In the genomic region with DNA sequence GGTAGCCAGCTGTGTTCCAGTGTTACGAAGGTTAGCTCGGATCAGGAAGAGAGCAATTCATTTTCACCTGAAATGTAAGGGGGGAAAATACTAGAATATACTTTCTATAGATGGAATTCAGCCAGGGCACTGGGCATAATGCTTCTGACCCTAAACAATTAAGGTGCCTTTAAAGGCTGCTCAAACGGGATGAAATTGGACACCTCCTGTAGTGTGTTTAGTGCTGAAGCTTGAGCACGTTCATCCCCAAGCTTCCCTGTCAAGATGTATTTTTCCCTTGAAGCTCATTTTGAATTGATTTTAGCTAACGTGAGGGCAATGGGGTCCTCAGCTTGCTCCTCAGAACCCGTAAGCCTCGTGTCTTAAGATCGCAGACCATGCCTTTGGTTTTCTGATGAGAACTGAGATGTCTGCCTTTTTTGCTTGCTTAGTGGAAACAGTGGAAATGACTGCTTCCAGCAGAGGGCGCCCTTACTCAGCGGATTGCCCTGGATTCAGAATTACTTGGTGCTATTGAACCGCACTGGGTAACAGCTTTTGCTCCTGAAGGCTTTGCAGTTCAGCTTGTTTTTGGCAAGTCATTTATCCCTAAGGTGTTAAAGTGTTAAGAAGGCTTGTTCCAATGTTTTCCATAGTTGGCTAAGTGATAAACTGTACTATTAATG, we compare ENCODE assay signal across 8 mouse cellular contexts.
DNase-seq lines count a peak whose midpoint lies in the region; ATAC-seq lines count a peak whose summit lies in the region.

No protein-coding gene starts in this region.

- no peak overlapping the region for H3K4me3 ChIP-seq in intestine, embryonic 14.5 days (ENCODE audit: low read depth, low read length)
- no peak overlapping the region for H3K4me3 ChIP-seq in intestine, embryonic 15.5 days (replicated peaks)
- no peak overlapping the region for H3K4me3 ChIP-seq in kidney, embryonic 14.5 days (ENCODE audit: low read length)
- H3K4me3 ChIP-seq in limb, embryonic 13.5 days = no peak overlapping the region
- H3K4me3 ChIP-seq in stomach, embryonic 16.5 days (replicated peaks; ENCODE audit: low read length) = no peak overlapping the region

- DNase-seq in intestine, embryonic 14.5 days (ENCODE audit: low spot score) = peak; percentile 92
- peak; percentile 91 for DNase-seq in embryo, embryonic 10 days (ENCODE audit: low spot score)
- peak; percentile 9 for DNase-seq in gastrocnemius, postnatal 25 days
- peak; percentile 1 to 35 for DNase-seq in natural killer cell, adult 2 months (ENCODE audit: low spot score in 2 of 2)

- H3K9ac ChIP-seq in intestine, embryonic 14.5 days (ENCODE audit: low read length) = no peak overlapping the region
- H3K9ac ChIP-seq in intestine, embryonic 15.5 days = no peak overlapping the region
- H3K9ac ChIP-seq in kidney, embryonic 14.5 days (ENCODE audit: low read depth, low read length) = no peak overlapping the region
- no peak overlapping the region for H3K9ac ChIP-seq in limb, embryonic 13.5 days
- H3K9ac ChIP-seq in stomach, embryonic 16.5 days (ENCODE audit: low read length) = no peak overlapping the region

- no peak overlapping the region for H3K27ac ChIP-seq in intestine, embryonic 14.5 days (ENCODE audit: low read depth)
- H3K27ac ChIP-seq in intestine, embryonic 15.5 days = no peak overlapping the region
- no peak overlapping the region for H3K27ac ChIP-seq in kidney, embryonic 14.5 days (ENCODE audit: low read depth, low read length)
- H3K27ac ChIP-seq in limb, embryonic 13.5 days = no peak overlapping the region
- H3K27ac ChIP-seq in stomach, embryonic 16.5 days (ENCODE audit: low read length) = no peak overlapping the region

- H3K4me1 ChIP-seq in intestine, embryonic 14.5 days (replicated peaks; ENCODE audit: control insufficient read depth, insufficient read depth, low read length) = no peaks in the 10 kb centered on the region
- no peaks in the 10 kb centered on the region for H3K4me1 ChIP-seq in intestine, embryonic 15.5 days (replicated peaks)
- H3K4me1 ChIP-seq in kidney, embryonic 14.5 days (ENCODE audit: control insufficient read depth, insufficient read depth, low read length) = no peaks in the 10 kb centered on the region
- H3K4me1 ChIP-seq in limb, embryonic 13.5 days = 0 out of 2 replicates have a peak, but pooled peaks cover 6% of the 10 kb centered on the region
- no peaks in the 10 kb centered on the region for H3K4me1 ChIP-seq in stomach, embryonic 16.5 days (ENCODE audit: control insufficient read depth, insufficient read depth, low read length)

- H3K4me2 ChIP-seq in intestine, embryonic 14.5 days (ENCODE audit: low read length) = no peak overlapping the region
- no peak overlapping the region for H3K4me2 ChIP-seq in intestine, embryonic 15.5 days (replicated peaks)
- H3K4me2 ChIP-seq in kidney, embryonic 14.5 days (replicated peaks; ENCODE audit: low read depth, low read length) = 0 out of 2 replicates have a peak overlapping the region, but pooled peaks have one; percentile 4
- H3K4me2 ChIP-seq in limb, embryonic 13.5 days (replicated peaks) = peak overlapping the region; percentile 44
- peak overlapping the region; percentile 23; the same call in 1 of the 2 replicates for H3K4me2 ChIP-seq in stomach, embryonic 16.5 days (ENCODE audit: low read depth, low read length)

- no peaks in the 10 kb centered on the region for H3K27me3 ChIP-seq in intestine, embryonic 14.5 days (replicated peaks; ENCODE audit: control insufficient read depth, insufficient read depth, low read length)
- H3K27me3 ChIP-seq in intestine, embryonic 15.5 days (replicated peaks) = no peaks in the 10 kb centered on the region
- no peaks in the 10 kb centered on the region for H3K27me3 ChIP-seq in kidney, embryonic 14.5 days (ENCODE audit: control insufficient read depth, insufficient read depth, low read length)
- peaks cover 20% of the 10 kb centered on the region for H3K27me3 ChIP-seq in limb, embryonic 13.5 days
- H3K27me3 ChIP-seq in stomach, embryonic 16.5 days (ENCODE audit: control insufficient read depth, insufficient read depth, low read length) = no peaks in the 10 kb centered on the region

- H3K9me3 ChIP-seq in intestine, embryonic 14.5 days (ENCODE audit: control insufficient read depth, low read length) = no peaks in the 10 kb centered on the region
- no peaks in the 10 kb centered on the region for H3K9me3 ChIP-seq in intestine, embryonic 15.5 days
- H3K9me3 ChIP-seq in kidney, embryonic 14.5 days (ENCODE audit: control insufficient read depth, low read length) = no peaks in the 10 kb centered on the region
- H3K9me3 ChIP-seq in limb, embryonic 13.5 days = no peaks in the 10 kb centered on the region
- no peaks in the 10 kb centered on the region for H3K9me3 ChIP-seq in stomach, embryonic 16.5 days (replicated peaks; ENCODE audit: control insufficient read depth, low read length)

- no peaks in the 10 kb centered on the region for H3K36me3 ChIP-seq in intestine, embryonic 14.5 days (ENCODE audit: control insufficient read depth, insufficient read depth, low read length)
- H3K36me3 ChIP-seq in intestine, embryonic 15.5 days = no peaks in the 10 kb centered on the region
- no peaks in the 10 kb centered on the region for H3K36me3 ChIP-seq in kidney, embryonic 14.5 days (ENCODE audit: control insufficient read depth, insufficient read depth, low read length)
- no peaks in the 10 kb centered on the region for H3K36me3 ChIP-seq in limb, embryonic 13.5 days
- H3K36me3 ChIP-seq in stomach, embryonic 16.5 days (ENCODE audit: control insufficient read depth, insufficient read depth, low read length) = no peaks in the 10 kb centered on the region

- ATAC-seq in intestine, embryonic 14.5 days (replicated peaks; ENCODE audit: low FRiP score, low TSS enrichment, low read depth) = no peak
- no peak; the same call in 1 of the 2 replicates for ATAC-seq in intestine, embryonic 15.5 days
- ATAC-seq in kidney, embryonic 14.5 days (ENCODE audit: low FRiP score, low TSS enrichment) = peak; percentile 72; the same call in 1 of the 2 replicates
- peak; percentile 75; the same call in 1 of the 2 replicates for ATAC-seq in limb, embryonic 13.5 days (ENCODE audit: low FRiP score, low read depth)
- no peak for ATAC-seq in stomach, embryonic 16.5 days (ENCODE audit: insufficient read depth, low FRiP score)

- WGBS in intestine, embryonic 14.5 days = 22% methylated on average over 11 of the region's 11 CpGs
- WGBS in intestine, embryonic 15.5 days = 21% methylated on average over 11 of the region's 11 CpGs
- 19% methylated on average over 11 of the region's 11 CpGs for WGBS in kidney, embryonic 14.5 days
- 16% methylated on average over 11 of the region's 11 CpGs for WGBS in limb, embryonic 13.5 days
- 21% methylated on average over 11 of the region's 11 CpGs for WGBS in stomach, embryonic 16.5 days

Comparison
In these comparisons a context has a peak if more than half of its experiments do, and no peak if none do; other contexts are left out.
1. ATAC-seq: peak in kidney, embryonic 14.5 days (single experiment) and limb, embryonic 13.5 days (single experiment); none in intestine, embryonic 14.5 days (single experiment), intestine, embryonic 15.5 days (single experiment) and stomach, embryonic 16.5 days (single experiment).
2. DNase-seq: peak in every context shown above with its lines; median percentile 92 in intestine, embryonic 14.5 days; 91 in embryo, embryonic 10 days; 18 in natural killer cell, adult 2 months; 9 in gastrocnemius, postnatal 25 days.
3. H3K4me2 ChIP-seq: peak in kidney, embryonic 14.5 days (single experiment), limb, embryonic 13.5 days (single experiment) and stomach, embryonic 16.5 days (single experiment); none in intestine, embryonic 14.5 days (single experiment) and intestine, embryonic 15.5 days (single experiment).